In genomic region chr19:56022348-56022747, GRCm38 (mm10) we compare ENCODE assay signal across 11 mouse cellular contexts.
DNase-seq lines count a peak whose midpoint lies in the region; ATAC-seq lines count a peak whose summit lies in the region.
"Had no signal": no experiment of that assay in that cellular context is flagged by ENCODE, and none has a peak within 500 bp of the region (broad histone marks: within the 10 kb centered on the region; RNA-seq: fewer than 3 reads in every experiment).

No protein-coding gene starts in this region.

- no peak overlapping the region for H3K9ac ChIP-seq in limb, embryonic 11.5 days (ENCODE audit: low read length)
- H3K9ac ChIP-seq: midbrain, embryonic 13.5 days had no signal

- H3K4me2 ChIP-seq in limb, embryonic 11.5 days (ENCODE audit: low read depth, severe bottlenecking): no peak overlapping the region
- H3K4me2 ChIP-seq: midbrain, embryonic 13.5 days had no signal

- H3K4me3 ChIP-seq in limb, embryonic 11.5 days (ENCODE audit: low read depth, low read length): no peak overlapping the region
- H3K4me3 ChIP-seq: midbrain, embryonic 13.5 days had no signal

- intact Hi-C loops in gastrocnemius, postnatal 14 days (cut with DNase I; ENCODE audit: low total_unique reads): loop anchor here (10.0 kb wide), 1 partner anchor 88 kb away; no protein-coding TSS in a partner anchor

- no peaks in the 10 kb centered on the region for H3K27me3 ChIP-seq in limb, embryonic 11.5 days (ENCODE audit: control insufficient read depth, insufficient read depth, low read length)
- H3K27me3 ChIP-seq: midbrain, embryonic 13.5 days had no signal

- no peaks in the 10 kb centered on the region; the same call in 1 of the 2 replicates for H3K9me3 ChIP-seq in limb, embryonic 11.5 days (ENCODE audit: control insufficient read depth, low read length)

- ATAC-seq in limb, embryonic 11.5 days (ENCODE audit: insufficient number of reproducible peaks, low FRiP score, low TSS enrichment, low read depth): peak; percentile 61; the same call in 1 of the 2 replicates
- ATAC-seq: midbrain, embryonic 13.5 days had no signal

- H3K36me3 ChIP-seq in limb, embryonic 11.5 days (ENCODE audit: control insufficient read depth, insufficient read depth, low read length): no peaks in the 10 kb centered on the region
- H3K36me3 ChIP-seq: midbrain, embryonic 13.5 days had no signal

- WGBS in limb, embryonic 11.5 days: 27% methylated on average over 6 of the region's 6 CpGs

- H3K27ac ChIP-seq in limb, embryonic 11.5 days (replicated peaks; ENCODE audit: low read depth, low read length): no peak overlapping the region
- H3K27ac ChIP-seq: midbrain, embryonic 13.5 days had no signal

- peaks cover 23% of the 10 kb centered on the region for H3K4me1 ChIP-seq in limb, embryonic 11.5 days (ENCODE audit: control insufficient read depth, insufficient read depth, low read length)
- H3K4me1 ChIP-seq: midbrain, embryonic 13.5 days had no signal

- DNase-seq in gastrocnemius, postnatal 14 days: peak; percentile 14
- no peak for DNase-seq in gastrocnemius, postnatal 4 days (ENCODE audit: low spot score in 2 of 2)
- peak; percentile 33 for DNase-seq in urinary bladder, postnatal 14 days (ENCODE audit: low spot score)
- no peak for DNase-seq in urinary bladder, adult 18-20 months (ENCODE audit: low spot score in 2 of 2)
- DNase-seq in limb, embryonic 11.5 days (ENCODE audit: low spot score): no peak
- no peak for DNase-seq in right cerebral cortex, postnatal 4 days
- DNase-seq in gastrocnemius, adult 8-10 months (ENCODE audit: low spot score in 2 of 2): no peak
- DNase-seq in right cerebral cortex, adult 2 months (ENCODE audit: low spot score in 2 of 2): no peak
- DNase-seq: kidney, adult 18-20 months; thymus, adult 2 months had no signal

Comparison
In these comparisons a context has a peak if more than half of its experiments do, and no peak if none do; other contexts are left out.
1. DNase-seq: peak in gastrocnemius, postnatal 14 days (single experiment) and urinary bladder, postnatal 14 days (single experiment); none in gastrocnemius, postnatal 4 days (0 of 2), urinary bladder, adult 18-20 months (0 of 2), limb, embryonic 11.5 days (single experiment), right cerebral cortex, postnatal 4 days (single experiment), gastrocnemius, adult 8-10 months (0 of 2) and right cerebral cortex, adult 2 months (0 of 2).